Mouse (Mus musculus) hindbrain, postnatal 0 days (tissue): ENCODE results near the gene Topbp1. TPM values are rescaled to one million over a fixed set of nuclear protein-coding genes. Genes with fewer than 3 reads are reported as not detected.

ENCODE experiments used
- ATAC-seq: fragments of 200-750 bp; cut with Nextera tagmentation; 2 replicates; pipeline ENCODE4 v1.8.0; 2017; ENCODE audit warnings: mild to moderate bottlenecking, moderate TSS enrichment, moderate library complexity
- DNase-seq: peaks from one replicate; pipeline ENCODE4 v3.0.0-alpha.2; 2015; ENCODE audit warnings: low spot score
- H3K27ac ChIP-seq: fragments of 300-500 bp; sonication (generic); 2 replicates; pipeline ENCODE4 v1.5.1; 2014; ENCODE audit warnings: mild to moderate bottlenecking
- H3K27me3 ChIP-seq: fragments of 300-500 bp; sonication (generic); 2 replicates; pipeline ENCODE4 v1.6.1; 2014; ENCODE audit warnings: low read length, mixed read lengths; ENCODE audit not compliant: insufficient read depth
- H3K36me3 ChIP-seq: fragments of 300-500 bp; sonication (generic); 2 replicates; pipeline ENCODE4 v1.6.1; 2014; ENCODE audit warnings: low read length, mixed read lengths; ENCODE audit not compliant: insufficient read depth
- H3K4me1 ChIP-seq: fragments of 300-500 bp; sonication (generic); 2 replicates; pipeline ENCODE4 v1.6.1; 2014; ENCODE audit warnings: antibody characterized with exemption, low read length, mixed read lengths; ENCODE audit not compliant: insufficient read depth
- H3K4me2 ChIP-seq: fragments of 300-500 bp; sonication (generic); 2 replicates; pipeline ENCODE4 v1.6.1; 2014; ENCODE audit warnings: low read depth, mild to moderate bottlenecking, low read length, moderate library complexity, mixed read lengths
- H3K4me3 ChIP-seq: fragments of 300-500 bp; sonication (generic); 2 replicates; pipeline ENCODE4 v1.5.1; 2014; ENCODE audit warnings: low read length
- H3K9ac ChIP-seq: fragments of 300-500 bp; sonication (generic); replicated peaks from 2 replicates; pipeline ENCODE4 v1.6.1; 2014; ENCODE audit warnings: mild to moderate bottlenecking, low read length, moderate library complexity, mixed read lengths
- H3K9me3 ChIP-seq: fragments of 300-500 bp; sonication (generic); 2 replicates; pipeline ENCODE4 v1.6.1; 2016; ENCODE audit warnings: low read length, mixed read lengths
- CTCF ChIP-seq: IDR thresholded peaks from 2 replicates; pipeline ENCODE4 v1.5.1; 2016; ENCODE audit warnings: antibody characterized with exemption, control low read depth, low read depth
- WGBS: fragments of 180-500 bp; shearing (Covaris S2); extraction: QIAGEN DNeasy Blood & Tissue Kit; methylation state at CpG from one replicate; pipeline ENCODE4 v1.1.7; 2014; 5-methylcytosine and 5-hydroxymethylcytosine counted together
- polyA plus RNA-seq: library from polyadenylated mRNA; unstranded; fragments of >200 nt; fragmentation: Nextera tagmentation; extraction: Ambion mirVana; gene quantifications from 2 replicates; pipeline ENCODE4 v1.2.1, GENCODE M21; 2015
- total RNA-seq: library from RNA; depleted of rRNA; stranded (reverse); fragments of >200 nt; gene quantifications from 2 replicates; pipeline ENCODE4 v1.2.3, GENCODE M21; 2014

The Topbp1 gene
- total and polyA plus RNA-seq, 2 experiments from 2014 or later: 21.3 to 24.9 TPM

DNA sequence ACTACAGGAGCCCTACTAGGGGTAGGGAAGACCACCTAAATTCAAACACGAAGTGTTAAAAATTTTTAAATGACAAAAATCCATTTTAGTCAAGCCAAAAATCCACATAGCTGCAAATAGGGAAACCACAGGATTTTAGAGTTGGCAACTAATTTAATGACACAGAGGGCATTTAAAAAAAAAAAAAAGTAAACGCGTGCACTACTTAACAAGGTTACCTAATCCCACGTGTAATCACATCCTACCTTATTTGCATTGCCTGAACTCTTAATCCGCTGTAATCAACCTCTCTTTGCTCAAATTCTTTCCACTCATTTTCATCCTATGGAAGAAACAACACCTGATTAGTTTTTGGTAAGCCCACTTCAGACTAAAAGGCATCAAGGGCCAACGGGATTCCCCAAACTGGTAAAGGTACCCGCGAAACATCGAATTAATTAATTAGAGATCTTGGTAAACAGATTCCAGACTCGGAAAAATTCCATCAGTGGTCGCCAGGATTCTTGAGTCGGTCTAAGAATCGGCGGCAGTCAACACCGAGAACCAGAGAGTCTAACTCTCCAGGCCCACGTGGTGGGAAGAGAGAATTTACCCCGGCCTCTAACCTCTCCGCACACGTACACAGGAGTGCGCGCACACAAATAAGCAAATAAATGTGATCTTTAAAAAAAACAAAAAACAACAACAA lies 58.9 kb downstream of the Topbp1 start:
- Histone ChIP-seq H3K4me2 (peak overlapping the region; percentile 95), H3K4me3 (peak overlapping the region; percentile 90), H3K9ac (peak overlapping the region; percentile 91), H3K27ac (peak overlapping the region; percentile 98; the same call in 1 of the 2 replicates), H3K9me3 (no peaks in the 10 kb centered on the region), H3K4me1 (peaks cover 18% of the 10 kb centered on the region; the same call in 1 of the 2 replicates), H3K36me3 (0 out of 2 replicates have a peak, but pooled peaks cover 7% of the 10 kb centered on the region), H3K27me3 (no peaks in the 10 kb centered on the region)
- peak; percentile 57 for DNase-seq
- ATAC-seq: no peak
- peak; percentile 14; the same call in 1 of the 2 replicates for TF ChIP-seq CTCF
- WGBS: 2% methylated on average over 21 of the region's 21 CpGs

GRCm38 (mm10) chr9:103364601-103365289 lies 59.7 kb downstream of the Topbp1 start:
- 6% methylated on average over 77 of the region's 94 CpGs for WGBS
- ATAC-seq: peak; percentile 19; the same call in 1 of the 2 replicates
- Histone ChIP-seq H3K9ac (peak overlapping the region; percentile 91), H3K4me1 (peaks cover 18% of the 10 kb centered on the region; the same call in 1 of the 2 replicates), H3K27ac (peak overlapping the region; percentile 98), H3K4me3 (peak overlapping the region; percentile 90), H3K27me3 (no peaks in the 10 kb centered on the region), H3K36me3 (no peaks in the 10 kb centered on the region), H3K4me2 (peak overlapping the region; percentile 95), H3K9me3 (no peaks in the 10 kb centered on the region)
- no peak for TF ChIP-seq CTCF
- DNase-seq: peak; percentile 69

GRCm38 (mm10) chr9:103365290-103366247 lies 60.6 kb downstream of the Topbp1 start, which contains the start of gene Cdv3:
TSS of gene Cdv3 (minus strand) at chr9:103365840.
- peak within 1 kb of the TSS; percentile 91 for H3K9ac ChIP-seq
- WGBS: under 1% methylated on average over 77 of the region's 95 CpGs
- H3K36me3 ChIP-seq: no peaks in the 10 kb centered on the region
- no peaks in the 10 kb centered on the region for H3K27me3 ChIP-seq
- TF ChIP-seq CTCF: peak; percentile 29; the same call in 1 of the 2 replicates
- DNase-seq (peak; percentile 100), ATAC-seq (peak; percentile 99)
- peaks cover 18% of the 10 kb centered on the region; the same call in 1 of the 2 replicates for H3K4me1 ChIP-seq
- peak within 1 kb of the TSS; percentile 90 for H3K4me3 ChIP-seq
- H3K27ac ChIP-seq: peak within 1 kb of the TSS; percentile 98
- no peaks in the 10 kb centered on the region for H3K9me3 ChIP-seq
- peak within 1 kb of the TSS; percentile 95 for H3K4me2 ChIP-seq

DNA sequence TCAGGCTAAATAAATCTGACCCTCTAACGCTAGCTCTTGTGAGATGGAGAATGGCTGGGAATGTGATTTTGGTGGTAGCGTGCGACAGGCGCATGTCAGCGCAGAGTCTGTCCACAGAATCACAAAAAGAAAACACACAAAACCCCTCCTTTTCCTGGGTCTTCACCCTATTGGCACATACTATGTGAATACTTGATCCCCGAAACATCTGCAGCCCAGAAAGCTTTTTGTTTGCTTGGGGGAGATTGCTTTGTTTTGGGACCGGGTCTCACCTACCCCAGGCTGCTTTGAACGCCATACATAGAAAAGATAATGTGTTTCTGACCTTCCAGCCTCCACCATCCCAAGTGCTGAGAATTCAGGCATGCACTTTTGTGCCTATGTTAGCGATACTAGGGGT lies 61.3 kb downstream of the Topbp1 start:
- 63% methylated on average over 9 of the region's 9 CpGs for WGBS
- H3K9me3 ChIP-seq: no peaks in the 10 kb centered on the region
- DNase-seq: no peak
- TF ChIP-seq CTCF: no peak
- peaks cover 18% of the 10 kb centered on the region; the same call in 1 of the 2 replicates for H3K4me1 ChIP-seq
- no peaks in the 10 kb centered on the region for H3K36me3 ChIP-seq
- ATAC-seq: no peak
- peak overlapping the region; percentile 75 for H3K27ac ChIP-seq
- peak overlapping the region; percentile 90 for H3K4me3 ChIP-seq
- H3K9ac ChIP-seq: peak overlapping the region; percentile 38; the same call in 1 of the 2 replicates
- H3K4me2 ChIP-seq: peak overlapping the region; percentile 95
- no peaks in the 10 kb centered on the region for H3K27me3 ChIP-seq

- H3K9ac ChIP-seq: no peak overlapping the region
- H3K27ac ChIP-seq: no peak overlapping the region
- WGBS: 51% methylated on average over 4 of the region's 4 CpGs
- H3K27me3 ChIP-seq: no peaks in the 10 kb centered on the region
- TF ChIP-seq CTCF: no peak
- ATAC-seq: no peak
- H3K4me3 ChIP-seq: no peak overlapping the region
- H3K4me1 ChIP-seq: peaks cover 6% of the 10 kb centered on the region; the same call in 1 of the 2 replicates
- H3K4me2 ChIP-seq: no peak overlapping the region
- no peaks in the 10 kb centered on the region for H3K36me3 ChIP-seq
- no peak for DNase-seq
- no peaks in the 10 kb centered on the region for H3K9me3 ChIP-seq
Measured at GRCm38 (mm10) chr9:103369951-103370350, 64.9 kb downstream of the Topbp1 start.
